Mouse (Mus musculus) limb, embryonic 11.5 days (tissue): ENCODE measurements around the gene Arhgef2. TPM values are rescaled to one million over a fixed set of nuclear protein-coding genes. Genes with fewer than 3 reads are reported as not detected.
A peak's percentile ranks its signal among the peaks of the same experiment; 100 is the strongest.

Experiments used
- ATAC-seq: fragments of 200-750 bp; cut with Nextera tagmentation; 2 replicates; pipeline ENCODE4 v1.8.0; 2017; ENCODE audit warnings: low read depth; ENCODE audit not compliant: insufficient number of reproducible peaks, low FRiP score, low TSS enrichment
- DNase-seq: peaks from one replicate; pipeline ENCODE4 v3.0.0-alpha.2; 2015; ENCODE audit warnings: low spot score
- H3K27ac ChIP-seq: fragments of 300-500 bp; sonication (generic); replicated peaks from 2 replicates; pipeline ENCODE4 v1.5.1; 2014; ENCODE audit warnings: low read depth, mild to moderate bottlenecking, low read length
- H3K27me3 ChIP-seq: fragments of 300-500 bp; sonication (generic); 2 replicates; pipeline ENCODE4 v1.6.1; 2014; ENCODE audit warnings: mild to moderate bottlenecking, low read length, mixed read lengths; ENCODE audit not compliant: control insufficient read depth, insufficient read depth
- H3K36me3 ChIP-seq: fragments of 300-500 bp; sonication (generic); 2 replicates; pipeline ENCODE4 v1.6.1; 2014; ENCODE audit warnings: mild to moderate bottlenecking, low read length, moderate library complexity, mixed read lengths; ENCODE audit not compliant: control insufficient read depth, insufficient read depth
- H3K4me1 ChIP-seq: fragments of 300-500 bp; sonication (generic); 2 replicates; pipeline ENCODE4 v1.6.1; 2014; ENCODE audit warnings: low read length, mixed read lengths; ENCODE audit not compliant: control insufficient read depth, insufficient read depth
- H3K4me2 ChIP-seq: fragments of 300-500 bp; sonication (generic); 2 replicates; pipeline ENCODE4 v1.6.1; 2014; ENCODE audit warnings: low read depth, mild to moderate bottlenecking, moderate library complexity; ENCODE audit not compliant: severe bottlenecking
- H3K4me3 ChIP-seq: fragments of 300-500 bp; sonication (generic); 2 replicates; pipeline ENCODE4 v1.5.1; 2014; ENCODE audit warnings: low read depth, low read length
- H3K9ac ChIP-seq: fragments of 300-500 bp; sonication (generic); 2 replicates; pipeline ENCODE4 v1.6.1; 2014; ENCODE audit warnings: mild to moderate bottlenecking, low read length
- H3K9me3 ChIP-seq: fragments of 300-500 bp; sonication (generic); 2 replicates; pipeline ENCODE4 v1.6.1; 2016; ENCODE audit warnings: low read length; ENCODE audit not compliant: control insufficient read depth
- WGBS: fragments of 180-500 bp; shearing (Covaris S2); extraction: QIAGEN DNeasy Blood & Tissue Kit; methylation state at CpG from one replicate; pipeline ENCODE4 v1.1.7; 2014; 5-methylcytosine and 5-hydroxymethylcytosine counted together
- polyA plus RNA-seq: library from polyadenylated mRNA; unstranded; fragments of >200 nt; fragmentation: Nextera tagmentation; extraction: Ambion mirVana; gene quantifications from 2 replicates; pipeline ENCODE4 v1.2.1, GENCODE M21; 2014

Gene Arhgef2
- polyA plus RNA-seq, 1 experiment from 2014 or later, result 134 TPM

GRCm38 (mm10) chr3:88664095-88664494, 58.3 kb downstream of the Arhgef2 start:
- H3K4me3 ChIP-seq, result no peak overlapping the region
- no peak for ATAC-seq
- no peak for DNase-seq
- no peaks in the 10 kb centered on the region for H3K4me1 ChIP-seq
- no peaks in the 10 kb centered on the region for H3K9me3 ChIP-seq
- WGBS, result 81% methylated on average over 4 of the region's 4 CpGs
- H3K27ac ChIP-seq, result no peak overlapping the region
- H3K36me3 ChIP-seq, result no peaks in the 10 kb centered on the region
- no peaks in the 10 kb centered on the region for H3K27me3 ChIP-seq
- H3K4me2 ChIP-seq, result no peak overlapping the region
- no peak overlapping the region for H3K9ac ChIP-seq

- Histone ChIP-seq H3K9ac (peak overlapping the region; percentile 45; the same call in 1 of the 2 replicates), H3K36me3 (no peaks in the 10 kb centered on the region), H3K4me3 (no peak overlapping the region; the same call in 1 of the 2 replicates), H3K27ac (no peak overlapping the region), H3K4me2 (peak overlapping the region; percentile 39), H3K27me3 (no peaks in the 10 kb centered on the region), H3K9me3 (no peaks in the 10 kb centered on the region), H3K4me1 (no peaks in the 10 kb centered on the region)
- WGBS, result 11% methylated on average over 11 of the region's 11 CpGs
- DNase-seq (peak; percentile 81), ATAC-seq (peak; percentile 67; the same call in 1 of the 2 replicates)
Observed at GRCm38 (mm10) chr3:88677399-88677798, 71.6 kb downstream of the Arhgef2 start.

- no peaks in the 10 kb centered on the region for H3K9me3 ChIP-seq
- H3K36me3 ChIP-seq, result no peaks in the 10 kb centered on the region
- DNase-seq (no peak), ATAC-seq (no peak)
- peaks cover 5% of the 10 kb centered on the region; the same call in 1 of the 2 replicates for H3K4me1 ChIP-seq
- WGBS, result 97% methylated on average over 2 of the region's 2 CpGs
- no peak overlapping the region for H3K9ac ChIP-seq
- H3K27me3 ChIP-seq, result no peaks in the 10 kb centered on the region
- H3K27ac ChIP-seq, result no peak overlapping the region
- H3K4me2 ChIP-seq, result no peak overlapping the region
- H3K4me3 ChIP-seq, result no peak overlapping the region
Observed at GRCm38 (mm10) chr3:88683814-88684213, 78.0 kb downstream of the Arhgef2 start.

- ATAC-seq, result no peak
- Histone ChIP-seq H3K27ac (no peak overlapping the region), H3K9me3 (no peaks in the 10 kb centered on the region), H3K27me3 (no peaks in the 10 kb centered on the region), H3K4me1 (peaks cover 5% of the 10 kb centered on the region; the same call in 1 of the 2 replicates), H3K9ac (no peak overlapping the region), H3K4me3 (peak overlapping the region; percentile 99; the same call in 1 of the 2 replicates), H3K4me2 (peak overlapping the region; percentile 37), H3K36me3 (no peaks in the 10 kb centered on the region)
- DNase-seq, result no peak
- WGBS, result 65% methylated on average over 8 of the region's 8 CpGs
Observed at GRCm38 (mm10) chr3:88684236-88684979, 78.6 kb downstream of the Arhgef2 start.

- Histone ChIP-seq H3K9me3 (no peaks in the 10 kb centered on the region), H3K36me3 (peaks cover 5% of the 10 kb centered on the region; the same call in 1 of the 2 replicates), H3K27me3 (no peaks in the 10 kb centered on the region), H3K4me1 (peaks cover 5% of the 10 kb centered on the region; the same call in 1 of the 2 replicates), H3K9ac (peak within 1 kb of the TSS; percentile 98), H3K27ac (peak within 1 kb of the TSS; percentile 85), H3K4me3 (peak within 1 kb of the TSS; percentile 99), H3K4me2 (peak within 1 kb of the TSS; percentile 67)
- ATAC-seq (peak; percentile 98), DNase-seq (peak; percentile 97)
- WGBS, result 1% methylated on average over 47 of the region's 47 CpGs
Observed at GRCm38 (mm10) chr3:88684980-88685941, 79.5 kb downstream of the Arhgef2 start, which contains the start of gene Khdc4. Gene Khdc4 (plus strand): TSS chr3:88685803.

GRCm38 (mm10) chr3:88685958-88686451, 80.2 kb downstream of the Arhgef2 start:
- Histone ChIP-seq H3K27me3 (no peaks in the 10 kb centered on the region), H3K4me2 (peak overlapping the region; percentile 67), H3K27ac (peak overlapping the region; percentile 85), H3K4me3 (peak overlapping the region; percentile 99), H3K4me1 (peaks cover 5% of the 10 kb centered on the region; the same call in 1 of the 2 replicates), H3K9me3 (no peaks in the 10 kb centered on the region), H3K9ac (peak overlapping the region; percentile 98), H3K36me3 (peaks cover 12% of the 10 kb centered on the region)
- WGBS, result under 1% methylated on average over 45 of the region's 45 CpGs
- DNase-seq (no peak), ATAC-seq (peak; percentile 58; the same call in 1 of the 2 replicates)

- peak overlapping the region; percentile 99 for H3K4me3 ChIP-seq
- WGBS, result 53% methylated on average over 13 of the region's 13 CpGs
- no peak for DNase-seq
- peak overlapping the region; percentile 98 for H3K9ac ChIP-seq
- no peaks in the 10 kb centered on the region for H3K9me3 ChIP-seq
- H3K4me1 ChIP-seq, result peaks cover 5% of the 10 kb centered on the region; the same call in 1 of the 2 replicates
- no peaks in the 10 kb centered on the region for H3K27me3 ChIP-seq
- peaks cover 17% of the 10 kb centered on the region for H3K36me3 ChIP-seq
- no peak overlapping the region; the same call in 1 of the 2 replicates for H3K27ac ChIP-seq
- H3K4me2 ChIP-seq, result peak overlapping the region; percentile 67
- no peak for ATAC-seq
Observed at GRCm38 (mm10) chr3:88686734-88687611, 81.2 kb downstream of the Arhgef2 start.
